Mouse (Mus musculus): ENCODE measurements around the gene 1700001K19Rik.

Gene 1700001K19Rik

GRCm38 (mm10) chr12:110682561-110683299 lies at the start of gene 1700001K19Rik:
1700001K19Rik (minus strand) TSS chr12:110682619.
- in situ Hi-C loops (cut with MboI, MseI): loop anchor here in 1 of 2 experiments (5.0 kb wide), 1 partner anchor 160 kb away; the partner anchor contains the start of gene Mok

GRCm38 (mm10) chr12:110726428-110726827 lies 44.0 kb upstream of the 1700001K19Rik start:
- in situ Hi-C loops (cut with MboI, MseI): no loop called here

- in situ Hi-C loops (cut with MboI, MseI): no loop called here
These were observed 43.1 kb upstream of the 1700001K19Rik start for GRCm38 (mm10) chr12:110725489-110725888.

GRCm38 (mm10) chr12:110725051-110725450 lies 42.6 kb upstream of the 1700001K19Rik start:
- in situ Hi-C loops (cut with MboI, MseI): no loop called here

- in situ Hi-C loops (cut with MboI, MseI): loop anchor here (5.0 to 25.0 kb wide), 3 partner anchors 59 to 821 kb away; partner anchors contain the start of genes Eif5 (in 1 of the 2) and Mok (in 1 of the 2)
These were observed 33.6 kb upstream of the 1700001K19Rik start for GRCm38 (mm10) chr12:110716004-110716403.

- in situ Hi-C loops (cut with MboI, MseI): loop anchor here (5.0 to 25.0 kb wide), 3 partner anchors 61 to 823 kb away; partner anchors contain the start of gene Eif5 (in 1 of the 2)
These were observed 31.8 kb upstream of the 1700001K19Rik start for GRCm38 (mm10) chr12:110714215-110714614.

GRCm38 (mm10) chr12:110713784-110714183 lies 31.4 kb upstream of the 1700001K19Rik start:
- in situ Hi-C loops (cut with MboI, MseI): loop anchor here (5.0 to 25.0 kb wide), 3 partner anchors 61 to 824 kb away; partner anchors contain the start of gene Eif5 (in 1 of the 2)

- in situ Hi-C loops (cut with MboI, MseI): loop anchor here (5.0 to 25.0 kb wide), 3 partner anchors 64 to 826 kb away; partner anchors contain the start of gene Eif5 (in 1 of the 2)
These were observed 28.9 kb upstream of the 1700001K19Rik start for GRCm38 (mm10) chr12:110711270-110711669.

GRCm38 (mm10) chr12:110707451-110707850 lies 25.0 kb upstream of the 1700001K19Rik start:
- in situ Hi-C loops (cut with MboI, MseI): loop anchor here (5.0 to 25.0 kb wide), 3 partner anchors 125 to 1877 kb away; partner anchors contain the start of genes Eif5 (in 1 of the 2) and Inf2 (in 1 of the 2)

GRCm38 (mm10) chr12:110706337-110707231 lies 24.2 kb upstream of the 1700001K19Rik start:
- in situ Hi-C loops (cut with MboI, MseI): loop anchor here (5.0 to 25.0 kb wide), 3 partner anchors 126 to 1878 kb away; partner anchors contain the start of genes Eif5 (in 1 of the 2) and Inf2 (in 1 of the 2)

- in situ Hi-C loops (cut with MboI, MseI): loop anchor here (5.0 to 25.0 kb wide), 3 partner anchors 127 to 1879 kb away; partner anchors contain the start of genes Eif5 (in 1 of the 2) and Inf2 (in 1 of the 2)
These were observed 23.0 kb upstream of the 1700001K19Rik start for GRCm38 (mm10) chr12:110705419-110705818.

- in situ Hi-C loops (cut with MboI, MseI): loop anchor here (10.0 to 25.0 kb wide), 2 partner anchors 834 to 1881 kb away; partner anchors contain the start of genes Eif5 (in 1 of the 2) and Inf2 (in 1 of the 2)
These were observed 21.3 kb upstream of the 1700001K19Rik start for GRCm38 (mm10) chr12:110703682-110704081.

- in situ Hi-C loops (cut with MboI, MseI): loop anchor here (10.0 to 25.0 kb wide), 2 partner anchors 834 to 1882 kb away; partner anchors contain the start of genes Eif5 (in 1 of the 2) and Inf2 (in 1 of the 2)
These were observed 20.6 kb upstream of the 1700001K19Rik start for GRCm38 (mm10) chr12:110703008-110703471.

- in situ Hi-C loops (cut with MboI, MseI): loop anchor here (10.0 to 25.0 kb wide), 2 partner anchors 835 to 1882 kb away; partner anchors contain the start of genes Eif5 (in 1 of the 2) and Inf2 (in 1 of the 2)
These were observed 20.1 kb upstream of the 1700001K19Rik start, which contains the start of gene Hsp90aa1 for GRCm38 (mm10) chr12:110702556-110702955. Hsp90aa1 (minus strand) TSS chr12:110702728.

GRCm38 (mm10) chr12:110701363-110701762 lies 18.9 kb upstream of the 1700001K19Rik start:
- in situ Hi-C loops (cut with MboI, MseI): loop anchor here (10.0 to 25.0 kb wide), 2 partner anchors 836 to 1883 kb away; partner anchors contain the start of genes Eif5 (in 1 of the 2) and Inf2 (in 1 of the 2)

GRCm38 (mm10) chr12:110700730-110701129 lies 18.3 kb upstream of the 1700001K19Rik start:
- in situ Hi-C loops (cut with MboI, MseI): loop anchor here (10.0 to 25.0 kb wide), 2 partner anchors 837 to 1884 kb away; partner anchors contain the start of genes Eif5 (in 1 of the 2) and Inf2 (in 1 of the 2)

GRCm38 (mm10) chr12:110699171-110699547 lies 16.7 kb upstream of the 1700001K19Rik start:
- in situ Hi-C loops (cut with MboI, MseI): no loop called here

GRCm38 (mm10) chr12:110698523-110699170 lies 16.2 kb upstream of the 1700001K19Rik start:
- in situ Hi-C loops (cut with MboI, MseI): no loop called here

- in situ Hi-C loops (cut with MboI, MseI): no loop called here
These were observed 15.7 kb upstream of the 1700001K19Rik start for GRCm38 (mm10) chr12:110698080-110698479.

GRCm38 (mm10) chr12:110697457-110697856 lies 15.0 kb upstream of the 1700001K19Rik start:
- in situ Hi-C loops (cut with MboI, MseI): no loop called here
